Mouse (Mus musculus) left cerebral cortex, adult 9 months (tissue): ENCODE measurements around the gene Frmd4b.

Experiments
- DNase-seq, 2 experiments: peaks; one replicate each; pipeline ENCODE4 v3.0.0; 2022; ENCODE audit warnings: low spot score in 2 of 2

Gene Frmd4b

GRCm38 (mm10) chr6:97478981-97479860, 138.1 kb downstream of the Frmd4b start:
- no peak for DNase-seq

DNA sequence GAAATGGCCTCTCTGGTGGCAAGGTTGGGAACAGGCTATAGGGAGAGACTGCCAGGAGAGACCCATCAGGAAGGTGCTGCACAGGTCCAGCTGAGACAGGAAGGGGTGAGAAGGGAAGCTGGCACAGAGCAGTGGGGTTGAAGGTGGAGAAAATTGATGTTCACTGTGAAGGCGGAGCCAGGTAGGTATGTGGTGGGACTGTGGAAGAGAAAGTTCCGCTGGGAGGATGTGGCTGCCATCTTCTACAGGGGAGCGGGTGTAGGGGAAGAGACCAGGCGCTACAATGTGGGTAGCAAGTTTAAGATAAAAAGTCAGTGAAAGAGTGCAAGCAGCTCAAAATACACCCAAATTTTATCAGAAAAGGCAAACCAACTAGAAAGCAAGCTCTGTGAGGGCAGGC, 143.7 kb downstream of the Frmd4b start:
- DNase-seq, result no peak

DNA sequence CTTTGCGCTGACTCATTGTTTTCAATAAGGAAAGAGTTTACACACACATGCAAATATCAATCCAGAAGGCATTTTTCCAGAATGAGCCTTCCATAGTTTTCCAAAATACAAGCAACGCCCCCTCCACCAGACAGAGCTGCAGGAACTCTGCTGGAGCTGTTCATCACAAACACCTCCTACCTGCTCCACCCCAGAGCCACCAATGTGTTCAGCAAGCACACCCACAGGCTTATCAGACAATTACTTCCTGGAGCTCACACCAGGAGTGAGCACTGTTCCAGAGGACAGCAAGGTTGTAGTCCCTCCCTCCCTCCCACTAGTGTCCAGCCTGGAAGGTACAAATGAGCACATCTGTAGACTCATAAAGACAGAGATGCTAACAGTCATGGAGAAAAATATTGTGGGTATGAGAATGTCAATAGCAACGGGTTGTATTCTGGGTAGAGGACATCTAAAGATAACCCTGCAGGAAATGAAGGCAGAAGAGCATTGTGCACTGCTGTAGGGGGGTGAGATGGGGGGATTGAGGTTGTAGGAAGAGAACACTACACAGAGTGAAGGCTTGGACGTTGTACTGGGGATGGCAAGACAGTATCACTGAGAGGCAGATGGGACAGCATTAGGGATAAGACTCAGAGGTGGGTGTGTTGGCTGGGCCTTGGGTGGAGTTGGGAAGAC, 144.3 kb downstream of the Frmd4b start:
- no peak for DNase-seq

GRCm38 (mm10) chr6:97463898-97464524, 153.3 kb downstream of the Frmd4b start:
- DNase-seq, result no peak

GRCm38 (mm10) chr6:97462421-97462820, 154.9 kb downstream of the Frmd4b start:
- no peak for DNase-seq

DNA sequence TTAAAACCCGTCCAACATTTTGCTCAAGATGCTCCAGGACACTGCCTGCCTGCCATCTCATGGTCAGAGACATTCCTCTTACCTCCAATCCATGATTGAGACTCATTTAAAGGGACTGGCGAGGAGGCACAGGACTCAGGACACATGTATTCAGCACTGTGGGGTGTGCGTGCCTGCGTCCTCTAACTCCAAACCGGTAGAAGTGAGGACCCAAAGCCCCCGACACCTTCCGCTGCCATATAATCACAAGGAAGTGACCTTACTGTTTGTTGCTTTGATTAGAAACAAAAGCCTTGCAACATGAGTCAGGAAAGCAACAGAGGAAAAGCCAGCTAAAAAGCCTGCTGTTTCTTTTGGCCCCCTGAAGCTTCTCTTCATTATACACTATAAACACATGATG, 158.2 kb downstream of the Frmd4b start:
- DNase-seq, result no peak

DNA sequence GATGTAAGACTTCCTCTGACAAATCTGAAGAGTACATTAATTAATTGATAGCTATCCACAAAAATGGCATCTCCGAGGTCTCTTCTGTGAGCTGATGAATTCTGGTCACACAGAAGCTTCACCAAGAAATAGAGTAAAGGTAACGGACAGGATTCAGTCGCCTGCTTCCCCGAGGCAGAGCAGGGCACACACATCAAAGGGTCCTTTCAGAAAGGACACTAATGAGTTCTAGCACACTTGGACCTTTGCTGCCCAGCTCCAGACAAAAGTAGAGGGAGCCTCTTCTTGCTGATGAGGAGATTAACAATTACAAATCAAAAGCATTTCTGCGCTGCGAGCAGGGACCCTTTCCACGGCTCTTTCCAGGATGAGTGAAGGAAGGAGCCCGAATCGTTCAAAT, 159.0 kb downstream of the Frmd4b start:
- no peak for DNase-seq

DNA sequence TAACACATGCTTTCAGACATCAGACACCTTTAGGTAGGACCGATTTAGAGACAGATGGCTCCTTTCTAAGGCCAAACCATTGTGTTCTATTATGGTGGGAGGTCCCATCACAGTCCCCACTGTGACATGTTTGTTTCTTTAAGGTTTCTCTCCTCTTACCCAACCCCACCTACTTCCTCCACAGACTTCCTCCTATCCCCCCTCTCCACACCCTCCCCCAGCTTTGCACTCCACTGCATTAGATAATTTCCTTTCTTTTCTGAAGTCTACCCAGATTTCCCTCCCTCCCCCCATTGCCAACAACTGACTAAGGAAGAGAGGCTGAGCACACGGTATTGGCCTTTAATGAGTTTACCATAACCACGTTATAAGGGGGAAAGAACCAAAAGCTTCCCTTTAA, 159.4 kb downstream of the Frmd4b start:
- DNase-seq, result no peak

GRCm38 (mm10) chr6:97457210-97457609, 160.1 kb downstream of the Frmd4b start:
- no peak for DNase-seq

DNA sequence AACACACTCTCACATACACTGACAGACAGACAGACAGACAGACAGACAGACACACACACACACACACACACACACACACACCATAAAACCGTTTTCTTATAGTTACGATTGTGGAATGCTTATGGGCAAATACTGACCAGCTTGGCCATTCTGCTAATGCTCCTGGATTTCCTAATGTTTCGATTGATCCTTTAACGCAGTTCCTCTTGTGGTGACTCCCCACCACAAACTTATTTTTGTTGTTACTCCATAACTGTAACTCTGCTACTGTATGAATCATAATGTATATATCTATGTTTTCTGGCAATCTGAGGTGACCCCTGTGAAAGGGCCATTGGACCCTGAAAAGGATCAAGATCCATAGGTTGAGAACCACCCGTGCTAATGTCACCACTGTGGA, 165.1 kb downstream of the Frmd4b start:
- no peak for DNase-seq

DNA sequence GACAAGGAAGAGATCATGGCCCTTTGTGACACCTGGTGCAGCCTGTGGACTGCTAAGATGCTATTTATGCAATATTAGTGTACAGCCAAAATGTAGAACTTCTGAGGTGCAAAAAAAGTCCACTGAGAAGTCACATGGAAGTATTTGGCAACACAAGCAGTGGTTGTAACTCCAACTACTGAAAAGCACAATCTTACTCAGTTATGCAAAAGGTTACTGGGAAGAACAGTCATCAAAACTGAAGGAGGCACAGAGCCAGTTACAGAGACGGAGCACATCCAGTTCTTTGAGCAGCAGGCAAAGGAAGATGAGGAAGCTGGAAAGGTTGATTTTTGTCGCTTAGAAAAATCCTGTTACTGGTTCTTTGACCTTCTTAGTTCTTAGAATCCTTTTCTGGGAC, 167.5 kb downstream of the Frmd4b start:
- no peak for DNase-seq

GRCm38 (mm10) chr6:97447020-97447419, 170.3 kb downstream of the Frmd4b start:
- no peak for DNase-seq

GRCm38 (mm10) chr6:97444145-97444544, 173.2 kb downstream of the Frmd4b start:
- no peak for DNase-seq

- no peak for DNase-seq
These were observed 173.8 kb downstream of the Frmd4b start for GRCm38 (mm10) chr6:97443522-97443921.

- no peak for DNase-seq
These were observed 176.0 kb downstream of the Frmd4b start for GRCm38 (mm10) chr6:97441357-97441756.

GRCm38 (mm10) chr6:97438918-97439645, 178.3 kb downstream of the Frmd4b start:
- no peak for DNase-seq

GRCm38 (mm10) chr6:97434753-97435152, 182.6 kb downstream of the Frmd4b start:
- no peak for DNase-seq

DNA sequence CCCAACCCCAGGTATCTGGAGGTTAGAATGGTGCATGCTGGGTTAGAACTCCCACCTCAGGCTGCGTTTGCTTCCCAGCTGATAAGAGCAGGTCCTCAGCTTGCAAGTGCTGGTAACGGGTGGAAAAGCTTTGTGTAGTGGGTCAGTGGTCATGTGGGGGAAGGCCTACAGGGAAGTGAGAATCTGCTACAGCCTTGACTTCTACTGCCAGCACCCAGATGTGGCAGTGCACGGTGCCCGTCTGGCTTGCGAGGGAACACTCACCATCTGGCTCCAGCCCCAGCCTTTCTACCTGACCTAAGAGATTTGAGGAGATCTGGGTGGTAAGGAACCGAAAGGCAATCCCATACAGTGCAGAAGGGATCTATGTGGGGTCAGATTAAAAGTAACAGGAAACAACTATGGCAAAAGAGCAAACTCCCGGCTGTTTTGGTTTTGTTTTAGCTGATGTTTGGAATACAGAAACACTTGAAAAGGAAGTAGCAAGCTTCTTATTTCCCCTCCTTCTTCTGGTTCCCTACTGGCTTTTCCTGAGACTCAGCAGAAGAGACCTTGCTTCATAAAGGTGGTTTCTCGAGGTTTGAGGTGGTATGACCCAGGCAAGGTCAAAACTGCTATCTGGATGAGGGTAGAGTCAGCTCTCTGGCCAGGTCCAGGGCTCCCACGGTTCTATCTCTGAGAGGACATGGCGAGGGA, 185.9 kb downstream of the Frmd4b start:
- DNase-seq, result peak in 1 of 2 experiments; percentile 21

GRCm38 (mm10) chr6:97430519-97430918, 186.8 kb downstream of the Frmd4b start:
- DNase-seq, result no peak

DNA sequence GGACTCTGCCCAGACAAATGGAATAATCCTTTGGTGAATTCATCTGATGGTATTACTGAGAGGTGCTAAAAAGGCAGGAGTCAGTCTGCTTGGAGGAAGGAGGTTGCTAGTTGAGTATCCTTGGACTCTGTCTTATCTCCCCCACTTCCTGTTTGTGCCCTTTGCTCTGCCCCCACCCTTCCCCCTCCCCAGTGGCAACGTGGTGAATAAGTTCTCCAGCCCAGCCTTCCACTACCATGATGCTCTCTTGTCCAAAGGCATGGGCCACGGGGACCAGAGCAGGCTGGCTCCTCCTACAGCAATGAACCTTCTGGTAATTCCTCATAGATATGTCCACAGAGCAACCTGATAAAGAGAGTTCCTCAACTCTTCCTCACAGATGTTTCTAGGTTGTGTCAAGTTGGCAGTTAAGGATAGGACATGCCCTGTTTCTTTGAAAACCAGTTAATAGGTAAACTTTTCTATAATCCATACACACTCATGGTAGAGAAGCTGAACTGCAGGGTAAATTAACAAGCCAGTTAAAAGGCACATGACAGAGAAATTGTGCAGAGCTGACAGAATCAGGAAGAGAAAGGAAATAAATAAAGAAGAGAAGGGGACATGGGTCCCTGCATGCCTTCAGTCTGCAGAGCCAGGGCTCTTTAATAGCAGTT, 187.5 kb downstream of the Frmd4b start:
- no peak for DNase-seq
